Mouse (Mus musculus): ENCODE data around the gene 5730596B20Rik. TPM values are rescaled to one million over a fixed set of nuclear protein-coding genes. Genes with fewer than 3 reads are reported as not detected.

The 5730596B20Rik gene
- total RNA-seq, 2 experiments from 2014 or later = not detected

- no peak for DNase-seq (ENCODE audit: low spot score in 2 of 2)
These were observed 45.4 kb downstream of the 5730596B20Rik start for GRCm38 (mm10) chr6:52222729-52223128.

- no peak for DNase-seq (ENCODE audit: low spot score in 2 of 2)
These were observed 46.9 kb downstream of the 5730596B20Rik start for GRCm38 (mm10) chr6:52223939-52224760.

GRCm38 (mm10) chr6:52224895-52225611, 47.8 kb downstream of the 5730596B20Rik start:
- no peak for DNase-seq (ENCODE audit: low spot score in 2 of 2)

GRCm38 (mm10) chr6:52225612-52226568, 48.6 kb downstream of the 5730596B20Rik start:
- no peak for DNase-seq (ENCODE audit: low spot score in 2 of 2)

GRCm38 (mm10) chr6:52226569-52227257, 49.4 kb downstream of the 5730596B20Rik start:
- no peak for DNase-seq (ENCODE audit: low spot score in 2 of 2)

- no peak for DNase-seq (ENCODE audit: low spot score in 2 of 2)
These were observed 50.3 kb downstream of the 5730596B20Rik start for GRCm38 (mm10) chr6:52227470-52228222.

GRCm38 (mm10) chr6:52228475-52229465, 51.5 kb downstream of the 5730596B20Rik start:
- DNase-seq (ENCODE audit: low spot score in 2 of 2) = no peak

- DNase-seq (ENCODE audit: low spot score in 2 of 2) = no peak
These were observed 52.5 kb downstream of the 5730596B20Rik start for GRCm38 (mm10) chr6:52229558-52230416.

Small RNAs within 50 kb of the gene (microRNA-seq; reads per million reads assigned to microRNA genes)
- gene Mir196b = 4.2 to 7.2 reads per million in 2 experiments

Other genes starting within 250 kb of the 5730596B20Rik start
- 10 to 100 TPM; 20.8 to 21.4 TPM for gene Skap2, start 164.9 kb upstream of the 5730596B20Rik start, total RNA-seq (2021)
- gene Hoxa1, start 19.2 kb upstream of the 5730596B20Rik start, total RNA-seq (2021) = not detected
- not detected for gene Hoxa2, start 12.7 kb upstream of the 5730596B20Rik start, total RNA-seq (2021)
- not detected for gene Hoxa4, start 14.3 kb downstream of the 5730596B20Rik start, total RNA-seq (2021)
- not detected for gene Hoxa5, start 27.1 kb downstream of the 5730596B20Rik start, total RNA-seq (2021)
- gene Hoxa6, start 31.2 kb downstream of the 5730596B20Rik start, total RNA-seq (2021) = not detected
- not detected for gene Hoxa3, start 35.8 kb downstream of the 5730596B20Rik start, total RNA-seq (2021)
- gene Gm28308, start 35.8 kb downstream of the 5730596B20Rik start, total RNA-seq (2021) = not detected
- under 1 TPM in 1 of 2 experiments, not detected in 1; 0.36 TPM for gene Hoxa7, start 44.4 kb downstream of the 5730596B20Rik start, total RNA-seq (2021)
- gene Hoxa9, start 53.6 kb downstream of the 5730596B20Rik start, total RNA-seq (2021) = not detected
- not detected for gene Hoxa10, start 63.4 kb downstream of the 5730596B20Rik start, total RNA-seq (2021)
- gene Hoxa11, start 68.3 kb downstream of the 5730596B20Rik start, total RNA-seq (2021) = not detected
- not detected for gene Hoxa13, start 83.4 kb downstream of the 5730596B20Rik start, total RNA-seq (2021)
- gene Evx1, start 136.0 kb downstream of the 5730596B20Rik start, total RNA-seq (2021) = not detected

Measured in layer of hippocampus, adult 18-20 months (tissue).